Mouse (Mus musculus) cerebellum, adult 9-10 months (tissue): ENCODE measurements at regions not wholly inside any gene's neighbourhood (a gene's known extent, or its start where the extent isn't known, plus 50 kb on each side); places are given as distances from the start of the nearest gene placed in this dataset.
"Not testable (repeated sequence)": the region's sequence is repeated elsewhere in the genome, so short reads cannot be mapped to it uniquely, and the experiment has no call there.

Experiments
- DNase-seq: peaks from one replicate; pipeline ENCODE4 v3.0.0; 2022

- DNase-seq, result no peak
Observed at GRCm38 (mm10) chr15:93189266-93189855, 85.6 kb downstream of the Gxylt1 start.

GRCm38 (mm10) chr15:93176221-93176620 lies 98.8 kb downstream of the Gxylt1 start:
- DNase-seq, result no peak

- no peak for DNase-seq
Observed at GRCm38 (mm10) chr15:93168784-93169183, 106.2 kb downstream of the Gxylt1 start.

- DNase-seq, result no peak
Observed at GRCm38 (mm10) chr15:93167451-93167850, 107.5 kb downstream of the Gxylt1 start.

GRCm38 (mm10) chr15:93161924-93162910 lies 112.8 kb downstream of the Gxylt1 start:
- DNase-seq, result no peak

GRCm38 (mm10) chr15:93161329-93161728 lies 113.7 kb downstream of the Gxylt1 start:
- no peak for DNase-seq

- no peak for DNase-seq
Observed at GRCm38 (mm10) chr15:93155756-93156155, 119.2 kb downstream of the Gxylt1 start.

GRCm38 (mm10) chr15:93154022-93154421 lies 121.0 kb downstream of the Gxylt1 start:
- DNase-seq, result no peak

GRCm38 (mm10) chr15:93144899-93145298 lies 130.1 kb downstream of the Gxylt1 start:
- no peak for DNase-seq

- no peak for DNase-seq
Observed at GRCm38 (mm10) chr15:93144264-93144663, 130.7 kb downstream of the Gxylt1 start.

GRCm38 (mm10) chr15:93133379-93133778 lies 141.6 kb downstream of the Gxylt1 start:
- no peak for DNase-seq

- DNase-seq, result no peak
Observed at GRCm38 (mm10) chr15:93131056-93131455, 143.9 kb downstream of the Gxylt1 start.

- DNase-seq, result no peak
Observed at GRCm38 (mm10) chr15:93125261-93125660, 149.7 kb downstream of the Gxylt1 start.

- no peak for DNase-seq
Observed at GRCm38 (mm10) chr15:93121156-93121555, 153.8 kb downstream of the Gxylt1 start.

- not testable (repeated sequence) for DNase-seq
Observed at GRCm38 (mm10) chr15:93117806-93118205, 157.2 kb downstream of the Gxylt1 start.

GRCm38 (mm10) chr15:93115674-93116102 lies 159.3 kb downstream of the Gxylt1 start:
- DNase-seq, result no peak

GRCm38 (mm10) chr15:93104936-93105335 lies 170.0 kb downstream of the Gxylt1 start:
- no peak for DNase-seq

GRCm38 (mm10) chr15:93103426-93103825 lies 171.6 kb downstream of the Gxylt1 start:
- DNase-seq, result no peak

GRCm38 (mm10) chr15:93101881-93102280 lies 173.1 kb downstream of the Gxylt1 start:
- DNase-seq, result no peak

GRCm38 (mm10) chr15:93100837-93101236 lies 174.1 kb downstream of the Gxylt1 start:
- no peak for DNase-seq

- no peak for DNase-seq
Observed at GRCm38 (mm10) chr15:93099840-93100239, 175.1 kb downstream of the Gxylt1 start.

GRCm38 (mm10) chr15:93096335-93096734 lies 178.6 kb downstream of the Gxylt1 start:
- no peak for DNase-seq

- no peak for DNase-seq
Observed at GRCm38 (mm10) chr15:93095224-93095623, 179.8 kb downstream of the Gxylt1 start.
